Mouse (Mus musculus) E14TG2a.4 (cell line): ENCODE data around the gene Themis2.

Experiments used
- CTCF ChIP-seq: conservative IDR thresholded peaks from 2 replicates; pipeline ENCODE4 v1.5.1; 2014; ENCODE audit warnings: low read length
- POU5F1 ChIP-seq: IDR thresholded peaks from 2 replicates; pipeline ENCODE4 v1.6.1; 2014; ENCODE audit warnings: low read length, borderline replicate concordance

- no peak for TF ChIP-seq CTCF
- no peak for TF ChIP-seq POU5F1
Observed at GRCm38 (mm10) chr4:132748778-132749177, 47.4 kb downstream of the Themis2 start.
